Mouse (Mus musculus): ENCODE results near the gene Optn.

DNA sequence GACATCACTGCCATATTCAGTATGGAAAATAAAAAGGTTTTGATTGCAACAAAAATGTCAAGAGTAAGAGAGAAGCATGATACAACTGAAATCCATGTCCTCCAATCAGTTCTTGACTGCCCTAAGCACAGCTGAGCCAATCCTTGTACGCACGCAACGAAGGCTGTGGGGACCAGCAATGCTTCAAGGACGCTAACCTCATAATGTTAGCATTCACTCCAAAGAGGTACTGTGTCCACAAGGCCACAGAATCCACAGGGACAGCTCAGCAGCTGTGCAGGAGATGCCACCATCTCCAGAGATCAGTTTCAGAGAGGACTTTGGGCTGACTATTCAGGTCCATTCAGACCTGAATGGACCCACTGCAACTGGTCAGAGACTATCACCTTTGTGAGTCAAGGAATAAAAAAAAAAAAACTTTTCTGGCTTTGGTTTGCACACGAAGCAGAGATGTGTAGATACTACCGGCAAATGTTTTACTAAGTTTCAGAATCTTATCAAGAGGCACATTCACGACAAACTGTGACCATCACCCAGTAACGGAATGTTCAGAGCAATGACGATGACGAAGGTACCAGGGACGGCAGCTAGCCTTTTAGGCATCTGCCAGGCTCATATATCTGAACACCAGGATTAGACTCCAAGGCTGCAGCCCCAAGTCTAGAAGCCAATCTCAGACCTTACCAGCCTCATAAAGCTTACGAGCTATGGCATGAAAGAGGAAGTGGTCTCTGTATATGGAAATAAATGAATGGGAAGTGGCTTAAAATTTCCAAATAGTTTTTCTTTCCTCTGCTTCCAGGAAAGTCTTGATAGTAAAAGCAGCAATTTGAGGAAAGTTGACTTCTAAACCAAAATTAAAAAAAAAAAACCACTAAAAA is 23.3 kb downstream of the Optn start:
- TF ChIP-seq GATA1 (IDR thresholded peaks at IDR 0.05; ENCODE audit: low read length): no peak
- TF ChIP-seq TAL1 (IDR thresholded peaks at IDR 0.05; ENCODE audit: low read length): no peak

All from erythroblast, embryonic 14.5 days (primary cell).